Comparison of ENCODE assay signal across 8 mouse cellular contexts in genomic region chr11:121421553-121422173, GRCm38 (mm10). TPM values are rescaled to one million over a fixed set of nuclear protein-coding genes. Genes with fewer than 3 reads are reported as not detected.
DNase-seq lines count a peak whose midpoint lies in the region; ATAC-seq lines count a peak whose summit lies in the region.

No protein-coding gene starts in this region.

- H3K4me2 ChIP-seq in heart, embryonic 12.5 days: peak overlapping the region; percentile 83
- H3K4me2 ChIP-seq in hindbrain, embryonic 13.5 days: peak overlapping the region; percentile 84

- under 1% methylated on average over 28 of the region's 28 CpGs for WGBS in heart, embryonic 12.5 days
- WGBS in hindbrain, embryonic 13.5 days: under 1% methylated on average over 28 of the region's 28 CpGs

- peak overlapping the region; percentile 87 for H3K4me3 ChIP-seq in heart, embryonic 12.5 days
- peak overlapping the region; percentile 73 for H3K4me3 ChIP-seq in hindbrain, embryonic 13.5 days

- H3K27me3 ChIP-seq in heart, embryonic 12.5 days (replicated peaks): 0 out of 2 replicates have a peak, but pooled peaks cover 3% of the 10 kb centered on the region
- no peaks in the 10 kb centered on the region for H3K27me3 ChIP-seq in hindbrain, embryonic 13.5 days

- peak overlapping the region; percentile 3; the same call in 1 of the 2 replicates for H3K27ac ChIP-seq in heart, embryonic 12.5 days (ENCODE audit: poor library complexity, severe bottlenecking)
- peak overlapping the region; percentile 26; the same call in 1 of the 2 replicates for H3K27ac ChIP-seq in hindbrain, embryonic 13.5 days

- no peaks in the 10 kb centered on the region for H3K9me3 ChIP-seq in heart, embryonic 12.5 days (replicated peaks)
- H3K9me3 ChIP-seq in hindbrain, embryonic 13.5 days: no peaks in the 10 kb centered on the region

- DNase-seq in heart, adult 8-10 months (ENCODE audit: low spot score): no peak
- peak; percentile 16 for DNase-seq in lung, postnatal 36 days
- no peak for DNase-seq in left cerebral cortex, adult 9 months (ENCODE audit: low spot score in 2 of 2)
- no peak for DNase-seq in layer of hippocampus, postnatal 14 days (ENCODE audit: low spot score in 2 of 2)
- no peak for DNase-seq in frontal cortex, adult 2 months (ENCODE audit: extremely low spot score in 1 of 2, low spot score in 1 of 2)

- H3K36me3 ChIP-seq in heart, embryonic 12.5 days: no peaks in the 10 kb centered on the region
- no peaks in the 10 kb centered on the region for H3K36me3 ChIP-seq in hindbrain, embryonic 13.5 days

- H3K4me1 ChIP-seq in heart, embryonic 12.5 days (replicated peaks): peaks cover 12% of the 10 kb centered on the region
- peaks cover 17% of the 10 kb centered on the region for H3K4me1 ChIP-seq in hindbrain, embryonic 13.5 days (replicated peaks)

- H3K9ac ChIP-seq in heart, embryonic 12.5 days: peak overlapping the region; percentile 83
- peak overlapping the region; percentile 84 for H3K9ac ChIP-seq in hindbrain, embryonic 13.5 days

- peak; percentile 71 for ATAC-seq in heart, embryonic 12.5 days (ENCODE audit: insufficient number of reproducible peaks, low FRiP score)
- ATAC-seq in activated CD4-positive, CD25-positive, alpha-beta regulatory T cell, adult 4 months: peak; percentile 18
- ATAC-seq in hindbrain, embryonic 13.5 days (ENCODE audit: low FRiP score): peak; percentile 84

RNA-seq across cellular contexts. Expression of gene Fn3krp, which starts 0.5 kb away (rescaled TPM):
- 4.1 and 4.3 TPM in 2 replicates for polyA plus RNA-seq in heart, embryonic 12.5 days (2016; fragmentation: Nextera tagmentation; extraction: Ambion mirVana)
- 1 to 10 TPM; 4.8 to 6.5 (median 5.4) TPM for total RNA-seq in heart, adult 8-10 months (2022)
- polyA plus RNA-seq in activated CD4-positive, CD25-positive, alpha-beta regulatory T cell, adult 4 months (2017; shearing (Covaris generic)): 1 to 10 TPM; 6.3 to 9.8 TPM
- polyA plus RNA-seq in hindbrain, embryonic 13.5 days (2015; fragmentation: Nextera tagmentation; extraction: Ambion mirVana): 10.4 and 11.3 TPM in 2 replicates
- 10 to 100 TPM; 39.2 to 39.9 TPM for total RNA-seq in layer of hippocampus, postnatal 14 days (2021)
- polyA plus RNA-seq in frontal cortex, adult 2 months (2012; rRNA removed): 33.7 TPM in 2 replicates

RNA-seq across cellular contexts. Expression of gene Fn3k, which starts 13.1 kb away (rescaled TPM):
- 6.2 TPM in 2 replicates for polyA plus RNA-seq in heart, embryonic 12.5 days (2016; fragmentation: Nextera tagmentation; extraction: Ambion mirVana)
- total RNA-seq in heart, adult 8-10 months (2022): 10 to 100 TPM; 26.4 to 33.5 (median 30.8) TPM
- polyA plus RNA-seq in activated CD4-positive, CD25-positive, alpha-beta regulatory T cell, adult 4 months (2017; shearing (Covaris generic)): under 1 TPM in 1 of 2 experiments, not detected in 1; 0.23 TPM
- polyA plus RNA-seq in hindbrain, embryonic 13.5 days (2015; fragmentation: Nextera tagmentation; extraction: Ambion mirVana): 3.6 and 5.2 TPM in 2 replicates
- 10 to 100 TPM; 26.4 to 27.7 TPM for total RNA-seq in layer of hippocampus, postnatal 14 days (2021)
- polyA plus RNA-seq in frontal cortex, adult 2 months (2012; rRNA removed): 42.5 and 44.7 TPM in 2 replicates

RNA-seq across cellular contexts. Expression of gene Tbcd, which starts 30.1 kb away (rescaled TPM):
- 24.4 and 26.6 TPM in 2 replicates for polyA plus RNA-seq in heart, embryonic 12.5 days (2016; fragmentation: Nextera tagmentation; extraction: Ambion mirVana)
- 10 to 100 TPM; 11.7 to 13.9 (median 12.5) TPM for total RNA-seq in heart, adult 8-10 months (2022)
- polyA plus RNA-seq in activated CD4-positive, CD25-positive, alpha-beta regulatory T cell, adult 4 months (2017; shearing (Covaris generic)): 10 to 100 TPM; 24.3 to 26.2 TPM
- polyA plus RNA-seq in hindbrain, embryonic 13.5 days (2015; fragmentation: Nextera tagmentation; extraction: Ambion mirVana): 58.8 and 59.0 TPM in 2 replicates
- 10 to 100 TPM; 50.9 to 52.8 TPM for total RNA-seq in layer of hippocampus, postnatal 14 days (2021)
- polyA plus RNA-seq in frontal cortex, adult 2 months (2012; rRNA removed): 53.0 and 59.9 TPM in 2 replicates

RNA-seq across cellular contexts. Expression of gene Rab40b, which starts 33.6 kb away (rescaled TPM):
- 3.8 and 4.4 TPM in 2 replicates for polyA plus RNA-seq in heart, embryonic 12.5 days (2016; fragmentation: Nextera tagmentation; extraction: Ambion mirVana)
- total RNA-seq in heart, adult 8-10 months (2022): 1 to 10 TPM; 1.0 to 3.4 (median 2.2) TPM
- polyA plus RNA-seq in activated CD4-positive, CD25-positive, alpha-beta regulatory T cell, adult 4 months (2017; shearing (Covaris generic)): not detected
- polyA plus RNA-seq in hindbrain, embryonic 13.5 days (2015; fragmentation: Nextera tagmentation; extraction: Ambion mirVana): 7.7 and 8.2 TPM in 2 replicates
- total RNA-seq in layer of hippocampus, postnatal 14 days (2021): 10 to 100 TPM; 50.3 to 53.3 TPM
- polyA plus RNA-seq in frontal cortex, adult 2 months (2012; rRNA removed): 50.7 and 51.4 TPM in 2 replicates

Comparison
In these comparisons a context has a peak if more than half of its experiments do, and no peak if none do; other contexts are left out.
1. ATAC-seq: peak in every context shown above with its lines; median percentile 84 in hindbrain, embryonic 13.5 days; 71 in heart, embryonic 12.5 days; 18 in activated CD4-positive, CD25-positive, alpha-beta regulatory T cell, adult 4 months.